Mouse (Mus musculus) lung, postnatal 36 days (tissue): ENCODE measurements around the gene Tmc6.
"Not testable (repeated sequence)": the region's sequence is repeated elsewhere in the genome, so short reads cannot be mapped to it uniquely, and the experiment has no call there.

Experiments used
- DNase-seq: peaks from one replicate; pipeline ENCODE4 v3.0.0; 2022; ENCODE audit warnings: mixed read lengths

Tmc6 gene

DNA sequence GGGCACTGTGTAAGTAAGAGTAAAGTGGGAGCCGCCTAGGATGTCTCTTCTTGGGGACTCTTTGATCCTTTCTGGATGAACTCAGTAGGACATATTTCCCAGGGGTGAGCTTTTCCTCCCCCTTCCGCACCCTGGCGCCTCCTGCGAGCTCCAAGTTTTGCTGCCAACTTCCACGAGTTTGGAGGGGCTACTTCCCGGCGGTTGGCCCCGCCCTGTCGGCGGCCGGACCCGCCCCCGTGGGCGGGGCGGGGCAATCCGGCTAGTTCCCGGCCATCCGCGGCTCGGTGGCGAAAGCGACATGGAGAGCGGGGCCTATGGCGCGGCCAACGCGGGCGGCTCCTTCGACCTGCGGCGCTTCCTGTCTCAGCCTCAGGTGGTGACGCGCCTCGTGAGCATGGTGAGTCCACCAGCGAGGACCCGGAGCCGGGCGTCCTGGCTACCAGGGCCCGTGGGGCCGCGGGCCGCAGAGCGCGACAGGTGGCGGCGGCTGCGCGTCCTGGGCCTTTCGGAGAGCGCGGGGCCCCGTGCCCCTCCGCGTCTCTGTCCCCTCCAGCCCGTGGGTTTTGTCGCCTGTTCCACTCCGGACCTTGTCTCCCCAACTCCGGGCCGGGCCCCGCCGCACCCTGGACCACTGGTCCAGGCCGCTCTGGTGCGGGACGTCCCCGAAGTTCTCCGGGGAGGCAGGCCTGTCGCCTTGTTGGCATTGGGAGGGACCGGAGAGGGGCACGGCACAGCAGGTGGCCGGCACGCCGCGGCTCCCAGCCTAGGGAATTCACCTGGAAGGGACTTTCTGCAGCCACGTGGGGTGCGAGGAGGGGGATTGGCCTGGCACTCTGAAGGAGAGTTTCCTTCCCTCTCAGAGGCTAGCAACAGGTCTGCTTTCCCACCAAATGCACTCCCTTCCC is 27.7 kb upstream of the Tmc6 start, which contains the start of the genes Gm20708 and Syngr2:
Gene Gm20708, plus strand, starts transcription at position 262 of the 905 bp plus-strand sequence.
Gene Syngr2, plus strand, starts transcription at position 262 of the 905 bp plus-strand sequence.
- DNase-seq = peak; percentile 82

DNA sequence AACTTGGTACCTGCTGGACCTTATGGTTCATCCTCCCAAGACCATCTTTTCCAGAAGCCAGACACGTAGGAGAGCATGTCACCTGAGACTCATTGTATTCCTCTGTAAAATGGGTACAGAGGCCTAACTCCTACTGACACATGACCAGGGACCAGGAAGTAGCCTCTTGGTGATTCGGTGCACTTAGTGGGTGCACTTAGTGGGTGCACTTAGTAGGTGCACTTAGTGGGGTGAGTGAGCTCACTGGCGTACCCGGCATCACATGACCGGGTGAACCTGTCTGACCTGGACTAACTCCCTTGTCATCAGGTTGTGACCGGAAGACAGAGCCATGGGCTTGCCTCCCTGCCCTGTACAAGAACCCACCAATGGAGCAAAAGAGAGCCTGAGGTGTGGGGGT is 24.8 kb upstream of the Tmc6 start:
- DNase-seq = no peak

DNA sequence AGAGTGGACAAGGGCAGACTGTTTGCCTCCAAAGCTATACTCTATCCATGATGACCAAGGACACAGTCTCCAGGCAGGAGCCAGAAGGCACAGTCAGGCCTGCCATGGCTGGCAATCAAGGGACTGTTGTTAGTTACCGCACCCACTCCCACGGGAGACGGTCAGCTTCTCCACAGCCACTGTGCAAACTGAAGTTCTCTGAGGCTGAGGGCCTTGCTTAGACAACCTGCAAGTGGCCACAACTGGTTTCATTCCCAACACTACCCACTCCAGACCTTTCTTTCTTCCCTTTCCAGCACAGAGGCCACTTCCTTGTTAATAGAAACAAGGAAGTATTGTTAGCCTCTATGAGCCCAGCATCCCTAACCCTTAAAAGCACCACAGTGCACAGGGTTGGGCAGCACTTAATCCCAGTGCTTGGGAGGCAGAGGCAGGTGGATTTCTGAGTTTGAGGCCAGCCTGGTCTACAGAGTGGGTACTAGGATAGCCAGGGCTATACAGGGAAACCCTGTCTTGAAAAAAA is 21.2 kb upstream of the Tmc6 start:
- no peak for DNase-seq

DNA sequence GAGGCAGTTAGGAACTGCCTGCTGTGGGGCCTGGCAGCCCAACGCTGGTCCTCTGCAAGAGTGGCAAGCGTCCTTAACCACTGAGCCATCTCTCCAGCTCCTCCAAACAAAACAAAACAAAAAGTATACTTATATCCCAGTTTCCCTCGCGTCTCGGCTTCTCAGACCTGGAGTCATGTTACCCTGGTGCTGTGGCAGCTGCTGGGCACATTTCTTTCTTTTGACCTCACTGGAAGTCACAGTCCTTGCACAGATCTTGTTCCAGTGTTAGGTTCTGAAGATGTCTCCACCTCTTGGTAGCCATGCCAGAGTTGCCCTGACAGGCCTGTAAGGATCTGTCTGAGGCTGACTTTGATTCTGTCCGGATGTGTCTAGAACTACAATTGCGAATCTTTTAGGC is 19.7 kb upstream of the Tmc6 start:
- DNase-seq = no peak

DNA sequence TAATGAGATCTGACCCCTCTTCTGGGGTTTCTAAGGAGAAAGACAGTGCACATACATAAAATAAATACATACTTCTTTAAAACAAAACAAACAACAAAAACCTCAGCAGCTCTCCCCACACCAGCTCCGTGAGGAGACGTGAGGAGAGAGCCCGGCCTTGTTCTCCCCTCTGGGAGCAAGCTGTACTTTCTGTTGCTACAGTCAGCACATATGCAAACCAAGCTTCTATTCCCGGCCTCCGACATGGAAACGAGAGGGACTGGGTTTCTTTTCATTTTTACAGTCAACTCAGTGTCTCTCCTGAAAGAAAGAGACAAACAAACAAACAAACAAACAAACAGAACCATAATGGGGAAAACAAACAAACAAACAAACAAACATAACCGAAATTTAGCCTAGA is 18.0 kb upstream of the Tmc6 start:
- DNase-seq = no peak

DNA sequence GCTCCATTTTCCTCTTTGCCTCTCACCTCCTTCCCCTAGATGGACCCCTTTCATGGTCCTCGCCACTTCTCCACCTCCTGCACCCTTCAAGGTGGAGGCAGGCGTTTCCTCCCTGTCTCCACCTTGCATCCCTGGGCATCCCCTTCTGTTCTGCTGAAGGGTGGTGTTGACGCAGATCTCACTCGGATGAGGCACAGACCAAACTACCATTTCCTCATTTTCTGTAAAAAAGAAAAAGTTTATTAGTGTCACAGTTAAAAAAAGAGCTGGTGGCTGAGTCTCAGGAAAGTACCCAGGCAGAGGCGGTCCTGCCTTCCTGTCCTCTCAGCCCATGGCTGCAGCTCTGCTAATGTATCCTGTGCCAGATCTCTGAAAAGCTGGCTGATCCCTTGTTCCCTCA is 17.2 kb upstream of the Tmc6 start:
- no peak for DNase-seq

DNA sequence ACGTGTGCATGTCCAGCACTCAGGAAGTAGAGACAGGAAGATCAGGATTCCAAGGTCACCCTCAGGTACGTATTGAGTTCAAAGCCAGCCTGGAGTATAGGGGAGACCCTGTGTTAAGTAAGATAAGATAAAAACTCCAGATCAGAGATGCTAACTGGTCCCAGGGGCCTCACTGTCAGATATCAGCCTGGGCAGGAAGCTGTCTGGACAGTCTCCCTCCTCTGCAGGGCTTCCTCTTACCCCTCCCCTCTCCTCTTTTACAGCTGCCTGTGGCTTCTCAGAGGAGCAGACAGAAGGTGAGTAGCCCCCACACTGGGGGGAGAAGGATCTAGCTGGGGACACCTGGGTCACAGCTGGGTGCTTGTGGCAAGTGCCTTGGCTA is 16.2 kb upstream of the Tmc6 start:
- DNase-seq = no peak

DNA sequence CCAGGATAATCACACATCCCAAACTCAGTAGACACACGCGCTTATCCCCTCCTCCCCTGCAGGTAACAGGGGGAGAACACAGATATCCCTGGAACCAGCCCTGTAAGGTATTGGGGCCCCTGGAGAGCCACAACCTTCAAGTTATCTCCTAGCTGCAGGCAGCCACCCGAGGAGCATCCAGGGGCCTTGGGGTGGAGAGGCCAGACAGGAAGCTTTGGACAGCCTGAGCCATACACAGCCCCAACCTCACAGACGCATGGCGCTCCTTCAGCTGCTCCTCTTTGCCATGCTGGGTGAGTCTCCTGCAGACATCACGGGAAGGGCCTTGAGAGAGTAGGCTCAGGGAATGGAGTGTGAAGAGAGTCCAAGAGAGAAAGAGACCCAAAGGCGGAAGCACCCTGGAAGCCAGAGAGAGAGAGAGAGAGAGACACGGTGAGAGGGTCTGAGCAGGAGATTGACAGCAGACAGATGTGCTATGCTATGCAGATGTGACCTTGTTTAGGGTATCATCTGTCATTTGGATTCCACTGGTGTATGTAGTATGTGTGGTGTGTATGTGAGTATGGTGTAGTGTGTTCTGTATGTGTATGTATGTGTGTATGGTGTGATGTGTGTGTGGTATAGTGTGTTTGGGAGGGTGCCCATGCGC is 15.6 kb upstream of the Tmc6 start, which contains the start of gene 6030468B19Rik:
Gene 6030468B19Rik, plus strand, starts transcription at position 150 of the 649 bp plus-strand sequence.
- DNase-seq = no peak

DNA sequence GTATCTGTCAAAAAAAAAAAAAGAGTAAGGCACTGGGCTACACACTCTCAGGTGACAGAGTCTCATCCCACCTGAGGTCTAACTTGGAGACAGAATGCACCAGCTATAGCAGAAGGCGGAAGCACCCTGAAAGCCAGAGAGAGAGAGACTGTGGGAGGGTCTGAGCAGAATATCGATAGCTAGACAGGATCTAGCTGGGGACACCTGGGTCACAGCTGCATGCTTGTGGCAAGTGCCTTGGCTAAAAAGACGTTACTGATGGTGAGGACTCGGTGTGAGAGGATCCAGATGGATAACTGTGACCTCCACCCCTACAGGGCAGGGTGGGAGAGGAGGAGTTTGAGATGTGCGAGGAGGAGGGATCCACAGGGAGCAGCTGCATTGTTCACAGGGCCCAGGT is 15.0 kb upstream of the Tmc6 start:
- DNase-seq = no peak

DNA sequence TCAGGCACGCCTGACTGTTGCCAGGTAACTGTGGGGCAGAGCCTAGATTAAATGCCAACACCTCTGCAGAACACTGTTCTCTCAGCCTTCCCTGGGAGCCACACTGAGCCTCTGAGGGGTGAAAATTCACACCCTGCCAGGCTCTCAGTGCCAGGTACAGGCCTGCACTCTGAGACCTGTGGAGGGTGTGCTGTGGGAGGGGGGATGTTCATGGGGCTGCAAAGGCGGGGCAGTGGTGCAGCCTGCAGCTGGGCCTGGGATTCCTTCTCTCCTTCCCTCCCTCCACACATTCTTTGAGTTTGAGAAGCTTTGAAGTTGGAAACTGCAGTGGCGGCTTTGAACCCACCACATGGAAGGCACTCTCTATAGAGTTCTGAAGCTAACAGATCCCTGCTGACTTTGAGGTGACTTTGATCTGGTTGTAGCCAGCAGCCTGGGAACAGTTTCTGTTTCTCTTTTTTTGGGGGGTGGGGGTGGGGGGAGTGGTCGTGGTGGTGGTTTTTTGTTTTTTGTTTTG is 12.1 kb upstream of the Tmc6 start:
- no peak for DNase-seq

DNA sequence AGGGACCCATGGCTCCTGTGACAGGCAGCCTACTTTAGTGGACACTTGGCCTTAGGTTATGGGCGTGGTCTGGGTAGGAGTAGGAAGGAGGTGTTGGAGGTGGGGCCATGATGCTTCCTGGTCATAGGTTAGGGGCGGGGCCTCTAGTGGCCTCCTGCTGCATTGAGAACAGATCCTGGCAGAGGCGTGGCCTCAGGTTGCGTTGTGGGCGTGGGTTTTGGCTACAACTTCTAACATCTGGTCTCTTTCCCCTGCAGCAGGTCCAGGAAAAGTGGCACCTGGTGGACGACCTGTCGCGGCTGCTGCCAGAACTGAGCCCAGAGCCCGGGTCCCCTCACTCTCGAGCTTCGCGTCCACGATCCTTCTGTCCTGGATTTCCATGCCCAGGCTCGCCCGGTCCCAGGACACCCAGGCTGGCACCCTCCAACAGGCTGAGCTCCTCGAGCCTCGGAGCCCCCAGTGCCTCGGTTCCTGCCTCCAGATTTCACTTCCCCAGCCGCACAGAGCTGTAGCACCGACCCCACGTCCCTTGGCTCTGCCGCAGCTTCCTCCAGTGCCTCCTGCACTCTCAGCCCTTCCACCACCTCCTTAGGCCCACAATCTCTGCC is 10.4 kb upstream of the Tmc6 start:
- DNase-seq = peak; percentile 96

DNA sequence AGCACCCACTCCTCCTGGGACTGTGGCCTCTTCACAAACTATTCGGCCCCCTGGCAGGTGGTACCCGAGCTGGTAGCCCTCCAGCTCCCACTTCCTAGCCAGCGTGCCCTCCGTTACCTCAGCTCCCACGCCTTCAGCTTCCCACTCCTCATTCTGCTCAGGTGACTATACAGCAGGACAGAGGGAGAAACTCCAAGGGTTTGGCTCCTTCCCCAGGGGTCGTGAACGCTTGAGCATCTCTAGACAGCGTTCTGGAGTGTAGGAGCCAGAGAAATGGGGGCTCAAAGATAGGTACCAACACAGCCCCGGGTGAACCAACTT is 9.4 kb upstream of the Tmc6 start:
- DNase-seq = no peak

DNA sequence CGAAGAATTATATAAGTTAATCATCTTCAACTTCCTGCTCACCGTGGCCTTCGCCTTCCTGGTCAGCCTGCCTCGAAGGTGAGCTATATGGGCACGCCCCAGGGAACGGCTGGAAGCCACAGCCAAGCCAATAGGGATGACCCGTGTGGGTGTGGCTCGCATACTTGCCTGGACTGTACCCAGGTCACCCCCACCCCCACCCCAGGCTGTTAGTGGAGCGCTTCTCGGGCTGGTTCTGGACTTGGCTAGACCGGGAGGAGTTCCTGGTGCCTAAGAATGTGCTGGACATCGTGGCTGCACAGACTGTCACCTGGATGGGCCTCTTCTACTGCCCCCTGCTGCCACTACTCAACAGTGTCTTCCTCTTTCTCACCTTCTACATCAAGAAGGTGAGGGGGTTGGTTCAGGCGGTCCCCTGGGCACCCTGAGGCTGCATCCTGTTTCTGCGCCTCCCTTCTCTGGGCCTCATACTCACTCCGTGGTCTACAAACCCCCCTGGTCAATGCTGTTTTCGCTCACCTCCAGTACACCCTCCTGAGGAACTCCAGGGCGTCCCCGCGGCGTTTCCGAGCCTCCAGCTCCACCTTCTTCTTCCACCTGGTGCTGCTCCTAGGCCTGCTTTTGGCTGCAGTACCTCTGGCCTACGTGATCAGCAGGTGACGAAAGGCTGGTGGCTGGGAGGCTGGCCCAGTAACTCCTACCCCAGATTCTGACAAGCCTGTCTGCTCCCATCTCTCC is 8.9 kb upstream of the Tmc6 start:
- peak; percentile 67 for DNase-seq

DNA sequence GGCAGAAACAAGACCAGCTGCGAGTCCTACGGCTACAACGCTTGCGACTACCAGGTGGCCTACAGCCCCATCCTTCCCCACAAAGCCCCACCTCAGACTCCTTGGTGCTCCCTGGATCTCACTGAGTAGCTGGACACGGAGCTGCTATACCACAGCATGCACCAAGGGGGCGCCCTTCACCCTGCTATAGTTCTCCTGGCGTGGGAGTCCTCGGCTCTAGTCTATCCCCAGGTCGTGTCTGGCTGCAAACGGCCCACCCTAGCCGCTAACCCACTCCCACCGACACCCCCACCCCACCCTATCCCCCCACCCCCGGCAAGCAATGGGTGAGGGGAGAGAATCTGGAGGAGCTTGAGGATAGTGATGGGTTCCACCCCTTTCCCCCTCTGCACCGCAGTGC is 8.3 kb upstream of the Tmc6 start:
- peak; percentile 87 for DNase-seq

DNA sequence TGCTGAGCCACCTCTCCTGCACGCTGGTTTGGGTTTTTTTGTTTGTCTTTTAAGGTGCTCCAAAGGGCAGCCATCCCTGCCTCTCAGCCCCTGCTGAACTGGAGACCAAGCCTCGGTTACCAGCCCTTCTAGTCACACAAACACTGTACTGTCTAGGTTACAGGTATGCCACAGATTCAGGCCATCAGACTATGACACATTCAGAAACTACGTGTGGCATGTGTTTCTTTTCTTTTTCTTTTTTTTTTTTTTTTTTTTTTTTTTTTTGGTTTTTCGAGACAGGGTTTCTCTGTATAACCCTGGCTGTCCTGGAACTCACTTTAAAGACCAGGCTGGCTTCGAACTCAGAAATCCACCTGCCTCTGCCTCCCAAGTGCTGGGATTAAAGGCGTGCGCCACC is 6.5 kb upstream of the Tmc6 start:
- DNase-seq = not testable (repeated sequence)

DNA sequence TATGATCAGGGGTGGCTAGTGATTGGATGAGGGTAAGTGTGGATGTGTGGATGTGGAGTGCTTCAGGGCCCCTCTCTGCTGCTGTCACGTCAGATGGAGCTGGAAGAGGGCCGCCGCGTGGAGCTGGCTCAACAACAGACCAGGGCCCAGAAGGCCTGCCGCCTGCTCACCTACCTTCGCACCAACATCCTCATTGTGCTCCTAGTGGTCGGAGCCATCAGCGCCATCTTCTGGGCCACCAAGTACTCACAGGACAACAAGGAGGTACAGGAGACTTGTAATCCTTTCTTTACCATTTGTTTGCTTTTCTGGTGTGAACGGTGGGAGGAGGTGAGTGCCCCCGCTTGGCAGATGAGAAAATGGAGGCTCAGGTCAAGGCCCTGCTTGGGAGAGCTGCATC is 4.3 kb upstream of the Tmc6 start:
- DNase-seq = peak; percentile 86

DNA sequence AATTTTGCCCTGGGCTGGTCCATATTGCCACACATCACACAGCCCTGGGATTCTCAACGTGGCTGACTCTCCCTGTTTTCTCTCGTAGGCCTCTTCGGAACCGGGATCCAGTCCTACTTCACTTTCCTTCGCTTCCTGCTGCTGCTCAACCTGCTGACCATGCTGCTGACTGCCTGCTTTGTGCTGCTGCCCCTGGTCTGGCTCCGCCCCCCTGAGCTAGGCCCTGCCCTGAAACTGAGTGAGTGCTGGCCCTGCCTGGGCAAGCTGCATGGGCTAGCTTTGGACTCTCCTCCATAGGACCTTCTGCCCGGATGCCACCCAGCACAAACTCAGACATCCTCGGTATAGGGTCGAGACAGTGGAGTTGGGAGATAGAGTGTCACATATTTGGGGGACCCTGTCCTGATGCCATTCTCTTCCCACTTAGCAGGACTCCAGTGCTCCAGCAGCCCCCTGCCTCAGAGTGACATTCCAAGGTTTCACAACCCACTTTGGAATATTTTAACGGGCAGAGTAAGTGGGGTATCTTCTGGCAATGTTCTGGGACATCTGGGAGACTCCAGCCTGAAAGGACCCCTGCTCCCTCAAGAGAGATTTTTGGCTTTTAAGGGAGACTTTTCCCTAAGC is 1.8 kb upstream of the Tmc6 start:
- peak; percentile 48 for DNase-seq

DNA sequence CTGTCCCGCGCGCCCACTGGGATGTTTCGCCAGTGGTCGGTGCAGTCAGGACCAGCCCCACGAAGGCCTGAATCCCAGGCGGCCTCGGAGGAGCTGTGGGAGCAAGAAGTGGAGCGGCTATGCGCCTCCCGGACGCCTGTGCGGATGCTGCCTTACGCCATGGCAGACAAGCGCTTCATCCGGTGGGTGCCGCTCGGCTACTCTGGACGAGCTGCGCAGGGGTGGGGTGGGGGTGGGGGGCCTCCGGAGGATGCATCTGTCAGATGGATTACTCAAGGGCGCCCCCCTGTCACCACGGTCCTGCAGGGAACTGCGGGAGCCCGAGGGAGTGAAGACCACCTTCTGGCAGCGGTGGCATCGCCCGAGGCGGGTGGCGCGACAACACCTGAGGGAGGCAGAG is 1.1 kb upstream of the Tmc6 start:
- peak; percentile 79 for DNase-seq

DNA sequence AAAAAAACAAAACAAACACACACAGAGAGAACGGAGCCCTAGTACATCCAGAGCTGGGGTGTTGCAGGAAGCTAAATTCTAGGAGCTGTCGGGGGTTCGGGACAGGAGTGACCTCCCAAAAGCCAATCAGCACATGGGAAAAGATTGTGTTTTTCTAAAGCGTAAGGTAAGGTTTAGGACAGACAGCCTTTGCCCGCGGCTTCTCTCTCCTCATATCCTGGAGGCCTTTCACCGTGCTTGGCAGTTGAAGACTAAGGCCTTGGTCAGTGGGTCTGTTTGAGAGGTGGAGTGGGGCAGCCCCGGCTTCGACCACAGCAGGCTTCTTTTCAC is 672 bp upstream of the Tmc6 start:
- no peak for DNase-seq

DNA sequence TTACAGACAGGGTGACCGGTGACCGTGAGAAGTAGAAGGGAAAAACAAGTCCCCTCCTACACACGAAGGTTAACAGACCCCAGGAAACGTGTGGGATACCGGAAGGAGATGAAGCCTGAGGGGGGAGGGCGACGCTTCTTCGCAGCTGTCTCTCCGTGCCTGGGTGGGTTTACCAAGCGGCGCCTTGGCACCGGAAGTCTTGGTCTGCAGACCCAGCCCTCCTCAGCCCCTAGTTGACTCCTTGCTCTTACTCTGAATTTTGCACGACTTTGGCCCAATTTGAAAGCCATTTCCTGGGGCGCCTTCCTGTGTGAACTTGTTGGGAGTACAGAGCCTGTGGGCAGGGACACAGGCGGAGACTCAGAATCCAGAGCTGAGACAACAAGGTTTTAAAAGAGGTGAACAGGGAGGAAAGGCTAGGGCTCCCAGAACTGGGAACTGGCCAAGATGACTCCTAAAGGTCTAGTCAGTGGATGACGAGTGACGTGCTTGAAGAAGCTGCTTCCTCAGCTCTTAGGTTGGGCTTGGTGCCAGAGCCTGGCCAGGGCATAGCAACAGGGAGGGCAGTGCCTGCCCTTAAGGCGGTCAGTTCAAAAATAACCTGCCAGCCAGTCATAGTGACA is 688 bp downstream of the Tmc6 start:
- peak; percentile 90 for DNase-seq

DNA sequence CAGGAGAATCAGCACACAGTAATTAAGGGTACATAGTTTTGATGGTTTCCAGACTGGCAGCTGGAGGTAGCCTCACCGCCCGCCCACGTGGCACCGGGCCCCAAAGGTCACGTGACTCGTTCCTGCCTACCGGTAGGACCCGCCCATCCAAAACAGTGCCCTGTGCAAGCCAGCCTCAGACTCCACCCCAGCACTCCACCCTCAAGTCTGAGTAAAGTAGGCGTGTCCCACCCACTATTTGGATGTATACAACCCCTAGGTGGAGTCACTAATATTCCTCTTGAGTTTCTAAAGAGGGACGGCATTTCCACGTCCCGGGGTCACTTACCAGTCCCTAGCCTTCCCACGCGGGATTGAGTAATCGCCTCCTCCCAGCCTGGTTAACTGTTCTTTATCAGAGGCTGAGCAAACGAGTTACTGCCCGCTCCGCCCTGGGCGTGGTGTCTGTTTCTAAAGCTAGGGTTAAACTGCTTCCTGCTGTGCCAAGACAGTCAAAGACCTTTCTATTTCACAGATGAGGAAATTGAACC is 1.4 kb downstream of the Tmc6 start:
- DNase-seq = peak; percentile 98

DNA sequence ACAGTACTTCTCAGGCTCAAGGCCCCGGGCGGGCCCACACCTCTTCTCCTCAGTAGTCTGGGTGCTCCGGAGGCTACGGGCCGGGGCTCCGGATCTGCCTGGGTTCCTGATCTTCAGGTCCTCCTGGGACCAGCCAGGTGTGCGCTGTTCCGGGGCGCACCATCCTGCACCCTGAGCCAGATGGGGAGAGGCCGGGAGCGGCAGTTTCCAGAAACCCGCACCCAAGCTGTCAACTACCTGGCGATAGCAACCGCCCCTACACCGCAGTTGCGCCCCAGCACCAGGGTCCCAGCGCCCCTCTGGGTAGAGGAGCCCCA is 1.8 kb downstream of the Tmc6 start:
- no peak for DNase-seq
